Mouse (Mus musculus): ENCODE measurements around the gene Fbxl13. TPM values are rescaled to one million over a fixed set of nuclear protein-coding genes. Genes with fewer than 3 reads are reported as not detected.

Fbxl13 gene
- 0.37 TPM for polyA plus RNA-seq (2014; fragmentation: Illumina TruSeq; extraction: RNeasy Lipid Tissue Mini Kit (QIAGEN cat#74804); ENCODE audit: low replicate concordance)

DNA sequence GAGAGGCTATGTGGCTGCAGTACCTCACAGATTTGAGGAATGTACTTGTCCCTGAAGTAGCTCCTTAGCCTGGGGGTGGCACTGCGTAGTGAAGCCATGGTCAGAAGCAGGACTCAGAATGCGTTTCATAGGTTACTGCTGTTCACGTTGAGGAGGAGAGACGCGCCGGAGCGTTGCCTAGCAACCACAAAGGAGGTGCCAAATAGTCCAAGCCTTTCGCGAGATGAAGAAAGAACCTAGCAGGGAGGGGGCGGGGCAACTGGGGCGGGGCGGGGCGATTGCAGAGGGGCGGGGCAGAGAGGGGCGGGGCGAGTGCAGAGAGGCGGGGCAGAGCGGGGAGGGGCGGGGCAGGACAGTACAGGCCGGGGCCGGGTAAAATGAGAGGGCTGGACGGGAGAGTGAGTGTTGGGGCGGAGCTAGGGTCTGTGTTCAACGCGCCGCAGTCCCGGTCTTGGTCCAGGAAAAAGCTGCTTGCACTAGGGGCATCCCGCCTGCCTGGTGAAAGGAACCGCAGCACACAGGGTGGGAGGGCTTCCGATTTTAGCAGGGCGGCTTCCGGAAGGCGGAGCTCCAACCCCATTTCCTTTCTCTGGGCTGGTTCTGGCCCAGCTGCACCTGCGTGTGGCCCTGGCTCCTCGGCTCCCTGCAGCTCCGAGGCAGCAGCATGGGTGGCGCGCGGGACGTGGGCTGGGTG, at the start of gene Fbxl13, which contains the start of gene Armc10:
Gene Fbxl13, minus strand, starts transcription at position 196 of the 694 bp plus-strand sequence.
Gene Armc10, plus strand, starts transcription at position 375 of the 694 bp plus-strand sequence.

GRCm38 (mm10) chr5:21543409-21544201, 101.8 kb downstream of the Fbxl13 start, which contains the start of gene Lrrc17:
Lrrc17 (plus strand) TSS chr5:21543559.

Other genes starting within 250 kb of the Fbxl13 start
- gene Ccdc146, start 221.0 kb downstream of the Fbxl13 start, polyA plus RNA-seq (2014; fragmentation: Illumina TruSeq; extraction: RNeasy Lipid Tissue Mini Kit (QIAGEN cat#74804); ENCODE audit: low replicate concordance) = 1.4 TPM
- gene Fam185a, start 220.7 kb downstream of the Fbxl13 start, polyA plus RNA-seq (2014; fragmentation: Illumina TruSeq; extraction: RNeasy Lipid Tissue Mini Kit (QIAGEN cat#74804); ENCODE audit: low replicate concordance) = 19.5 TPM
- 1.2 TPM for gene Lrrc17, start 102.1 kb downstream of the Fbxl13 start, polyA plus RNA-seq (2014; fragmentation: Illumina TruSeq; extraction: RNeasy Lipid Tissue Mini Kit (QIAGEN cat#74804); ENCODE audit: low replicate concordance)
- gene Armc10, start 179 bp upstream of the Fbxl13 start, polyA plus RNA-seq (2014; fragmentation: Illumina TruSeq; extraction: RNeasy Lipid Tissue Mini Kit (QIAGEN cat#74804); ENCODE audit: low replicate concordance) = 38.4 TPM
- 5.7 TPM for gene Napepld, start 55.8 kb upstream of the Fbxl13 start, polyA plus RNA-seq (2014; fragmentation: Illumina TruSeq; extraction: RNeasy Lipid Tissue Mini Kit (QIAGEN cat#74804); ENCODE audit: low replicate concordance)
- 447 TPM for gene Pmpcb, start 91.5 kb upstream of the Fbxl13 start, polyA plus RNA-seq (2014; fragmentation: Illumina TruSeq; extraction: RNeasy Lipid Tissue Mini Kit (QIAGEN cat#74804); ENCODE audit: low replicate concordance)
- gene Dnajc2, start 139.6 kb upstream of the Fbxl13 start, polyA plus RNA-seq (2014; fragmentation: Illumina TruSeq; extraction: RNeasy Lipid Tissue Mini Kit (QIAGEN cat#74804); ENCODE audit: low replicate concordance) = 74.0 TPM
- gene Psmc2, start 139.6 kb upstream of the Fbxl13 start, polyA plus RNA-seq (2014; fragmentation: Illumina TruSeq; extraction: RNeasy Lipid Tissue Mini Kit (QIAGEN cat#74804); ENCODE audit: low replicate concordance) = 40.9 TPM
- gene Slc26a5, start 220.0 kb upstream of the Fbxl13 start, polyA plus RNA-seq (2014; fragmentation: Illumina TruSeq; extraction: RNeasy Lipid Tissue Mini Kit (QIAGEN cat#74804); ENCODE audit: low replicate concordance) = not detected

All from small intestine, adult 10 weeks (tissue).